Mouse (Mus musculus) left cerebral cortex, adult 11 months (tissue): ENCODE data around the gene Wnt10b.
"Not testable (repeated sequence)": the region's sequence is repeated elsewhere in the genome, so short reads cannot be mapped to it uniquely, and the experiment has no call there.

ENCODE experiments used
- DNase-seq: peaks from one replicate; pipeline ENCODE4 v3.0.0; 2022; ENCODE audit warnings: low spot score

The Wnt10b gene

GRCm38 (mm10) chr15:98772511-98773211 lies 5.3 kb downstream of the Wnt10b start:
- no peak for DNase-seq

- DNase-seq = no peak
Measured at GRCm38 (mm10) chr15:98771813-98772425, 6.0 kb downstream of the Wnt10b start.

- DNase-seq = no peak
Measured at GRCm38 (mm10) chr15:98768259-98768658, 9.7 kb downstream of the Wnt10b start.

GRCm38 (mm10) chr15:98765929-98766328 lies 12.0 kb downstream of the Wnt10b start:
- no peak for DNase-seq

GRCm38 (mm10) chr15:98762670-98763529 lies 15.1 kb downstream of the Wnt10b start, which contains the start of gene Arf3:
Arf3 (minus strand) TSS chr15:98763214.
- peak; percentile 92 for DNase-seq

GRCm38 (mm10) chr15:98762201-98762621 lies 15.7 kb downstream of the Wnt10b start:
- DNase-seq = peak; percentile 66

- no peak for DNase-seq
Measured at GRCm38 (mm10) chr15:98754125-98754524, 23.8 kb downstream of the Wnt10b start.

GRCm38 (mm10) chr15:98753021-98753423 lies 24.9 kb downstream of the Wnt10b start:
- DNase-seq = no peak

- no peak for DNase-seq
Measured at GRCm38 (mm10) chr15:98749093-98749492, 28.9 kb downstream of the Wnt10b start.

GRCm38 (mm10) chr15:98747296-98747695 lies 30.7 kb downstream of the Wnt10b start:
- no peak for DNase-seq

- no peak for DNase-seq
Measured at GRCm38 (mm10) chr15:98746344-98746965, 31.5 kb downstream of the Wnt10b start.

GRCm38 (mm10) chr15:98743863-98744262 lies 34.1 kb downstream of the Wnt10b start:
- DNase-seq = not testable (repeated sequence)

GRCm38 (mm10) chr15:98742766-98743428 lies 35.1 kb downstream of the Wnt10b start:
- DNase-seq = no peak

- DNase-seq = no peak
Measured at GRCm38 (mm10) chr15:98740219-98740618, 37.7 kb downstream of the Wnt10b start.

- no peak for DNase-seq
Measured at GRCm38 (mm10) chr15:98738796-98739195, 39.2 kb downstream of the Wnt10b start.

GRCm38 (mm10) chr15:98737881-98738280 lies 40.1 kb downstream of the Wnt10b start:
- DNase-seq = no peak

- DNase-seq = no peak
Measured at GRCm38 (mm10) chr15:98736521-98736920, 41.4 kb downstream of the Wnt10b start.

GRCm38 (mm10) chr15:98733976-98734566 lies 43.9 kb downstream of the Wnt10b start:
- DNase-seq = no peak

GRCm38 (mm10) chr15:98733370-98733769 lies 44.6 kb downstream of the Wnt10b start:
- DNase-seq = no peak

GRCm38 (mm10) chr15:98732006-98732531 lies 45.9 kb downstream of the Wnt10b start:
- DNase-seq = no peak

GRCm38 (mm10) chr15:98730790-98731189 lies 47.2 kb downstream of the Wnt10b start:
- no peak for DNase-seq
